Mouse (Mus musculus) lung, postnatal 0 days (tissue): Measurements from ENCODE around the gene Fbxl21.

Experiments used
- CTCF ChIP-seq: IDR thresholded peaks from 2 replicates; pipeline ENCODE4 v1.5.1; 2016; ENCODE audit warnings: antibody characterized with exemption, mild to moderate bottlenecking
- EP300 ChIP-seq: IDR thresholded peaks from 2 replicates; pipeline ENCODE4 v1.6.1; 2016; ENCODE audit warnings: antibody characterized with exemption, mild to moderate bottlenecking, control low read depth

GRCm38 (mm10) chr13:56528281-56528680, 6.0 kb downstream of the Fbxl21 start:
- TF ChIP-seq EP300, result no peak
- no peak for TF ChIP-seq CTCF
